ENCODE assay signal across 7 mouse cellular contexts in genomic region chr4:148625756-148626622, GRCm38 (mm10). TPM values are rescaled to one million over a fixed set of nuclear protein-coding genes. Genes with fewer than 3 reads are reported as not detected.
A peak's percentile ranks its signal among the peaks of the same experiment; 100 is the strongest.
DNase-seq lines count a peak whose midpoint lies in the region; ATAC-seq and TF ChIP-seq lines count a peak whose summit lies in the region.

No protein-coding gene starts in this region.

- peaks cover 33% of the 10 kb centered on the region for H3K36me3 ChIP-seq in forebrain, postnatal 0 days (ENCODE audit: insufficient read depth)
- peaks cover 42% of the 10 kb centered on the region for H3K36me3 ChIP-seq in kidney, embryonic 15.5 days
- H3K36me3 ChIP-seq in small intestine, adult 2 months (ENCODE audit: control insufficient read depth, insufficient read depth, low read length): peaks cover 36% of the 10 kb centered on the region

- TF ChIP-seq POLR2A in brain, embryonic 14.5 days (IDR thresholded peaks at IDR 0.05; ENCODE audit: borderline replicate concordance, extremely low read depth, insufficient read depth, insufficient read length, poor library complexity, severe bottlenecking): no peak
- no peak for TF ChIP-seq POLR2A in small intestine, adult 2 months (IDR thresholded peaks at IDR 0.05; ENCODE audit: low read depth, low read length)

- TF ChIP-seq CTCF in brain, embryonic 14.5 days (IDR thresholded peaks at IDR 0.05; ENCODE audit: borderline replicate concordance, extremely low read depth, insufficient read depth, insufficient read length): no peak
- TF ChIP-seq CTCF in forebrain, postnatal 0 days (IDR thresholded peaks at IDR 0.05; ENCODE audit: low read depth): no peak
- TF ChIP-seq CTCF in small intestine, adult 2 months (IDR thresholded peaks at IDR 0.05; ENCODE audit: extremely low read depth, insufficient read length, insufficient replicate concordance, low read depth, low read length): no peak

- H3K4me2 ChIP-seq in forebrain, postnatal 0 days (ENCODE audit: low read depth): peak overlapping the region; percentile 56
- peak overlapping the region; percentile 80 for H3K4me2 ChIP-seq in kidney, embryonic 15.5 days

- no peaks in the 10 kb centered on the region for H3K27me3 ChIP-seq in forebrain, postnatal 0 days (ENCODE audit: insufficient read depth, low read length)
- H3K27me3 ChIP-seq in kidney, embryonic 15.5 days: no peaks in the 10 kb centered on the region
- no peaks in the 10 kb centered on the region for H3K27me3 ChIP-seq in small intestine, adult 2 months (ENCODE audit: control insufficient read depth, insufficient read depth, low read length)

- WGBS in forebrain, postnatal 0 days: under 1% methylated on average over 57 of the region's 57 CpGs
- under 1% methylated on average over 57 of the region's 57 CpGs for WGBS in kidney, embryonic 15.5 days
- WGBS in small intestine, adult 2 months: under 1% methylated on average over 57 of the region's 57 CpGs

- peak overlapping the region; percentile 99 for H3K27ac ChIP-seq in forebrain, postnatal 0 days (ENCODE audit: low read depth, low read length)
- peak overlapping the region; percentile 96 for H3K27ac ChIP-seq in kidney, embryonic 15.5 days
- peak overlapping the region; percentile 93 for H3K27ac ChIP-seq in small intestine, adult 2 months (ENCODE audit: insufficient read depth, low read depth, low read length)

- ATAC-seq in forebrain, postnatal 0 days: peak; percentile 56
- peak; percentile 75 for ATAC-seq in kidney, embryonic 15.5 days (replicated peaks; ENCODE audit: low FRiP score)

- H3K4me1 ChIP-seq in forebrain, postnatal 0 days (ENCODE audit: insufficient read depth): peaks cover 10% of the 10 kb centered on the region; the same call in 1 of the 2 replicates
- peaks cover 30% of the 10 kb centered on the region for H3K4me1 ChIP-seq in kidney, embryonic 15.5 days
- peaks cover 10% of the 10 kb centered on the region; the same call in 1 of the 2 replicates for H3K4me1 ChIP-seq in small intestine, adult 2 months (ENCODE audit: control insufficient read depth, insufficient read depth, insufficient read length, low read length)

- H3K9ac ChIP-seq in forebrain, postnatal 0 days: peak overlapping the region; percentile 100
- H3K9ac ChIP-seq in kidney, embryonic 15.5 days: peak overlapping the region; percentile 98

- H3K9me3 ChIP-seq in forebrain, postnatal 0 days (ENCODE audit: low read length): no peaks in the 10 kb centered on the region
- H3K9me3 ChIP-seq in kidney, embryonic 15.5 days (replicated peaks): no peaks in the 10 kb centered on the region

- DNase-seq in urinary bladder, postnatal 14 days (ENCODE audit: low spot score): peak; percentile 45
- DNase-seq in urinary bladder, postnatal 4 days (ENCODE audit: low spot score in 2 of 2): no peak
- DNase-seq in brain, embryonic 14.5 days (ENCODE audit: low read depth): peak; percentile 80
- no peak for DNase-seq in forebrain, postnatal 0 days
- DNase-seq in lung, postnatal 10 days: peak; percentile 63

- H3K4me3 ChIP-seq in forebrain, postnatal 0 days (ENCODE audit: low read depth, low read length): peak overlapping the region; percentile 100
- peak overlapping the region; percentile 87 for H3K4me3 ChIP-seq in kidney, embryonic 15.5 days (replicated peaks)
- peak overlapping the region; percentile 88 for H3K4me3 ChIP-seq in small intestine, adult 2 months (ENCODE audit: low read depth, low read length)

RNA-seq across cellular contexts. Expression of gene Tardbp, which starts 0.8 kb away (rescaled TPM):
- polyA plus RNA-seq in brain, embryonic 14.5 days (2012; rRNA removed): 438 and 625 TPM in 2 replicates
- total RNA-seq in forebrain, postnatal 0 days (2014; rRNA removed): 107 and 159 TPM in 2 replicates
- 101 and 104 TPM in 2 replicates for polyA plus RNA-seq in forebrain, postnatal 0 days (2015; fragmentation: Nextera tagmentation; extraction: Ambion mirVana)
- polyA plus RNA-seq in kidney, embryonic 15.5 days (2015; fragmentation: Nextera tagmentation; extraction: Ambion mirVana): 360 and 392 TPM in 2 replicates
- 6.7 and 7.7 TPM in 2 replicates for polyA plus RNA-seq in small intestine, adult 2 months (2012; rRNA removed)

RNA-seq across cellular contexts. Expression of gene Gm572, which starts 17.1 kb away (rescaled TPM):
- not detected in 2 replicates for polyA plus RNA-seq in brain, embryonic 14.5 days (2012; rRNA removed)
- not detected in 2 replicates for total RNA-seq in forebrain, postnatal 0 days (2014; rRNA removed)
- polyA plus RNA-seq in forebrain, postnatal 0 days (2015; fragmentation: Nextera tagmentation; extraction: Ambion mirVana): not detected in 2 replicates
- not detected in 2 replicates for polyA plus RNA-seq in kidney, embryonic 15.5 days (2015; fragmentation: Nextera tagmentation; extraction: Ambion mirVana)
- 0.08 TPM in 1 of 2 replicates, not detected in the other for polyA plus RNA-seq in small intestine, adult 2 months (2012; rRNA removed)

RNA-seq across cellular contexts. Expression of gene Masp2, which starts 23.6 kb away (rescaled TPM):
- 1.6 and 2.6 TPM in 2 replicates for polyA plus RNA-seq in brain, embryonic 14.5 days (2012; rRNA removed)
- total RNA-seq in forebrain, postnatal 0 days (2014; rRNA removed): 0.24 TPM in 1 of 2 replicates, not detected in the other
- polyA plus RNA-seq in forebrain, postnatal 0 days (2015; fragmentation: Nextera tagmentation; extraction: Ambion mirVana): 0.26 TPM in 1 of 2 replicates, not detected in the other
- polyA plus RNA-seq in kidney, embryonic 15.5 days (2015; fragmentation: Nextera tagmentation; extraction: Ambion mirVana): 0.44 and 0.69 TPM in 2 replicates
- polyA plus RNA-seq in small intestine, adult 2 months (2012; rRNA removed): 0.16 and 1.7 TPM in 2 replicates

RNA-seq across cellular contexts. Expression of gene Srm, which starts 34.7 kb away (rescaled TPM):
- polyA plus RNA-seq in brain, embryonic 14.5 days (2012; rRNA removed): 96.7 and 108 TPM in 2 replicates
- 59.9 and 60.3 TPM in 2 replicates for total RNA-seq in forebrain, postnatal 0 days (2014; rRNA removed)
- polyA plus RNA-seq in forebrain, postnatal 0 days (2015; fragmentation: Nextera tagmentation; extraction: Ambion mirVana): 199 and 232 TPM in 2 replicates
- polyA plus RNA-seq in kidney, embryonic 15.5 days (2015; fragmentation: Nextera tagmentation; extraction: Ambion mirVana): 192 and 209 TPM in 2 replicates
- polyA plus RNA-seq in small intestine, adult 2 months (2012; rRNA removed): 42.6 and 44.5 TPM in 2 replicates

Comparison
In these comparisons a context has a peak if more than half of its experiments do, and no peak if none do; other contexts are left out.
1. DNase-seq: peak in urinary bladder, postnatal 14 days (single experiment), brain, embryonic 14.5 days (single experiment) and lung, postnatal 10 days (single experiment); none in urinary bladder, postnatal 4 days (0 of 2) and forebrain, postnatal 0 days (single experiment).
2. RNA of gene Tardbp, which starts 0.8 kb away (polyA plus RNA-seq): 438 to 625 TPM in brain, embryonic 14.5 days, 360 to 392 TPM in kidney, embryonic 15.5 days and 101 to 104 TPM in forebrain, postnatal 0 days; 6.7 to 7.7 TPM in small intestine, adult 2 months; every median in the first group is over 10 times any median in the second.
3. Peak in every context shown above with its lines, with median percentiles within 50 percentile points of each other: H3K27ac ChIP-seq and H3K4me3 ChIP-seq.